Mouse (Mus musculus) liver, postnatal 0 days (tissue): ENCODE measurements around the gene Gpsm1. TPM values are rescaled to one million over a fixed set of nuclear protein-coding genes. Genes with fewer than 3 reads are reported as not detected.

Experiments used
- ATAC-seq: fragments of 200-750 bp; cut with Nextera tagmentation; 2 replicates; pipeline ENCODE4 v1.8.0; 2017; ENCODE audit warnings: mild to moderate bottlenecking, moderate library complexity
- DNase-seq: peaks from one replicate; pipeline ENCODE4 v3.0.0-alpha.2; 2016
- H3K27ac ChIP-seq: fragments of 300-500 bp; sonication (generic); 2 replicates; pipeline ENCODE4 v1.5.1; 2014; ENCODE audit warnings: antibody characterized with exemption, moderate library complexity, mild to moderate bottlenecking, low read depth
- H3K27me3 ChIP-seq: fragments of 300-500 bp; sonication (generic); 2 replicates; pipeline ENCODE4 v1.6.1; 2014; ENCODE audit warnings: low read length, control low read depth, mixed read lengths; ENCODE audit not compliant: insufficient read depth
- H3K36me3 ChIP-seq: fragments of 300-500 bp; sonication (generic); replicated peaks from 2 replicates; pipeline ENCODE4 v1.6.1; 2014; ENCODE audit warnings: mild to moderate bottlenecking, control low read depth, low read length, moderate library complexity, mixed read lengths; ENCODE audit not compliant: insufficient read depth
- H3K4me1 ChIP-seq: fragments of 300-500 bp; sonication (generic); 2 replicates; pipeline ENCODE4 v1.6.1; 2014; ENCODE audit warnings: antibody characterized with exemption, mild to moderate bottlenecking, control low read depth; ENCODE audit not compliant: insufficient read depth
- H3K4me2 ChIP-seq: fragments of 300-500 bp; sonication (generic); 2 replicates; pipeline ENCODE4 v1.6.1; 2014; ENCODE audit warnings: low read depth, mild to moderate bottlenecking, low read length, moderate library complexity, mixed read lengths
- H3K4me3 ChIP-seq: fragments of 300-500 bp; sonication (generic); 2 replicates; pipeline ENCODE4 v1.5.1; 2014; ENCODE audit warnings: low read depth, low read length
- H3K9ac ChIP-seq: fragments of 300-500 bp; sonication (generic); replicated peaks from 2 replicates; pipeline ENCODE4 v1.6.1; 2014; ENCODE audit warnings: mild to moderate bottlenecking, moderate library complexity
- H3K9me3 ChIP-seq: fragments of 300-500 bp; sonication (generic); 2 replicates; pipeline ENCODE4 v1.6.1; 2016; ENCODE audit warnings: mild to moderate bottlenecking, control low read depth, low read length, mixed read lengths
- CTCF ChIP-seq: sonication (generic); IDR thresholded peaks from 2 replicates; pipeline ENCODE4 v1.5.1; 2016; ENCODE audit warnings: antibody characterized with exemption, low read depth
- EP300 ChIP-seq: IDR thresholded peaks from 2 replicates; pipeline ENCODE4 v1.6.1; 2016; ENCODE audit warnings: antibody characterized with exemption, low read depth, mild to moderate bottlenecking
- WGBS: fragments of 180-500 bp; shearing (Covaris S2); extraction: QIAGEN DNeasy Blood & Tissue Kit; methylation state at CpG from one replicate; pipeline ENCODE4 v1.1.7; 2014; ENCODE audit not compliant: insufficient replicate concordance; 5-methylcytosine and 5-hydroxymethylcytosine counted together
- polyA plus RNA-seq: library from polyadenylated mRNA; unstranded; fragments of >200 nt; fragmentation: Nextera tagmentation; extraction: Ambion mirVana; gene quantifications from 2 replicates; pipeline ENCODE4 v1.2.1, GENCODE M21; 2015

Gpsm1 gene
- 1.9 TPM in 2 replicates for polyA plus RNA-seq

GRCm38 (mm10) chr2:26315072-26315924 lies at the start of gene Gpsm1:
Gene Gpsm1 (plus strand): TSS chr2:26315515.
- no peaks in the 10 kb centered on the region for H3K9me3 ChIP-seq
- peak within 1 kb of the TSS; percentile 69 for H3K4me3 ChIP-seq
- H3K4me2 ChIP-seq, result peak within 1 kb of the TSS; percentile 96
- TF ChIP-seq EP300, result no peak
- no peak for TF ChIP-seq CTCF
- H3K27ac ChIP-seq, result peak within 1 kb of the TSS; percentile 60
- no peaks in the 10 kb centered on the region for H3K36me3 ChIP-seq
- DNase-seq (peak; percentile 76), ATAC-seq (peak; percentile 66)
- peak within 1 kb of the TSS; percentile 72 for H3K9ac ChIP-seq
- WGBS, result under 1% methylated on average over 55 of the region's 66 CpGs
- H3K4me1 ChIP-seq, result no peaks in the 10 kb centered on the region; the same call in 1 of the 2 replicates
- H3K27me3 ChIP-seq, result no peaks in the 10 kb centered on the region

GRCm38 (mm10) chr2:26266066-26266742 lies 49.1 kb upstream of the Gpsm1 start:
- ATAC-seq, result no peak
- Histone ChIP-seq H3K27ac (no peak overlapping the region), H3K9me3 (no peaks in the 10 kb centered on the region), H3K27me3 (0 out of 2 replicates have a peak, but pooled peaks cover 3% of the 10 kb centered on the region), H3K4me2 (no peak overlapping the region), H3K4me1 (no peaks in the 10 kb centered on the region), H3K36me3 (no peaks in the 10 kb centered on the region), H3K9ac (no peak overlapping the region), H3K4me3 (no peak overlapping the region)
- DNase-seq, result no peak
- WGBS, result 62% methylated on average over 10 of the region's 10 CpGs
- no peak for TF ChIP-seq EP300
- TF ChIP-seq CTCF, result no peak

GRCm38 (mm10) chr2:26268216-26268615 lies 47.1 kb upstream of the Gpsm1 start:
- TF ChIP-seq CTCF, result no peak
- TF ChIP-seq EP300, result no peak
- no peak overlapping the region for H3K27ac ChIP-seq
- no peaks in the 10 kb centered on the region for H3K4me1 ChIP-seq
- no peaks in the 10 kb centered on the region for H3K36me3 ChIP-seq
- no peak overlapping the region for H3K4me3 ChIP-seq
- 59% methylated on average over 3 of the region's 3 CpGs for WGBS
- H3K9me3 ChIP-seq, result no peaks in the 10 kb centered on the region
- ATAC-seq (no peak), DNase-seq (no peak)
- no peak overlapping the region for H3K9ac ChIP-seq
- H3K27me3 ChIP-seq, result 0 out of 2 replicates have a peak, but pooled peaks cover 3% of the 10 kb centered on the region
- H3K4me2 ChIP-seq, result no peak overlapping the region

GRCm38 (mm10) chr2:26273611-26274010 lies 41.7 kb upstream of the Gpsm1 start:
- Histone ChIP-seq H3K4me3 (no peak overlapping the region), H3K27ac (no peak overlapping the region), H3K4me1 (no peaks in the 10 kb centered on the region), H3K9ac (no peak overlapping the region), H3K27me3 (no peaks in the 10 kb centered on the region), H3K9me3 (no peaks in the 10 kb centered on the region), H3K4me2 (no peak overlapping the region), H3K36me3 (no peaks in the 10 kb centered on the region)
- whole genome bisulfite sequencing, result 23% methylated on average over 7 of the region's 7 CpGs
- TF ChIP-seq EP300, result no peak
- peak; percentile 77 for TF ChIP-seq CTCF
- ATAC-seq (no peak), DNase-seq (peak; percentile 53)

GRCm38 (mm10) chr2:26279712-26280111 lies 35.6 kb upstream of the Gpsm1 start:
- Histone ChIP-seq H3K4me2 (no peak overlapping the region), H3K9ac (no peak overlapping the region), H3K4me1 (no peaks in the 10 kb centered on the region), H3K4me3 (no peak overlapping the region), H3K36me3 (no peaks in the 10 kb centered on the region), H3K9me3 (no peaks in the 10 kb centered on the region), H3K27me3 (no peaks in the 10 kb centered on the region), H3K27ac (no peak overlapping the region)
- 67% methylated on average over 3 of the region's 3 CpGs for WGBS
- no peak for TF ChIP-seq EP300
- no peak for TF ChIP-seq CTCF
- DNase-seq, result no peak
- no peak for ATAC-seq

GRCm38 (mm10) chr2:26280594-26280993 lies 34.7 kb upstream of the Gpsm1 start:
- H3K27me3 ChIP-seq, result no peaks in the 10 kb centered on the region
- no peaks in the 10 kb centered on the region for H3K36me3 ChIP-seq
- TF ChIP-seq EP300 (no peak), CTCF (no peak)
- no peak for ATAC-seq
- no peak overlapping the region for H3K4me2 ChIP-seq
- H3K9ac ChIP-seq, result no peak overlapping the region
- H3K4me1 ChIP-seq, result no peaks in the 10 kb centered on the region
- H3K9me3 ChIP-seq, result no peaks in the 10 kb centered on the region
- no peak overlapping the region for H3K4me3 ChIP-seq
- H3K27ac ChIP-seq, result no peak overlapping the region
- WGBS, result 74% methylated on average over 11 of the region's 11 CpGs
- no peak for DNase-seq
